Mouse (Mus musculus) CH12F3 (cell line): Measurements from ENCODE around the gene Map4k5.

Experiments
- in situ Hi-C: fragments of 300-500 bp; cut with MboI; formaldehyde crosslinking; loops from 2 replicates; pipeline ENCODE4 v1.14.3; 2020; ENCODE audit warnings: low sequenced_read_pairs

Gene Map4k5

GRCm38 (mm10) chr12:69759267-69759885 lies 133.6 kb downstream of the Map4k5 start:
- in situ Hi-C loops = no loop called here

DNA sequence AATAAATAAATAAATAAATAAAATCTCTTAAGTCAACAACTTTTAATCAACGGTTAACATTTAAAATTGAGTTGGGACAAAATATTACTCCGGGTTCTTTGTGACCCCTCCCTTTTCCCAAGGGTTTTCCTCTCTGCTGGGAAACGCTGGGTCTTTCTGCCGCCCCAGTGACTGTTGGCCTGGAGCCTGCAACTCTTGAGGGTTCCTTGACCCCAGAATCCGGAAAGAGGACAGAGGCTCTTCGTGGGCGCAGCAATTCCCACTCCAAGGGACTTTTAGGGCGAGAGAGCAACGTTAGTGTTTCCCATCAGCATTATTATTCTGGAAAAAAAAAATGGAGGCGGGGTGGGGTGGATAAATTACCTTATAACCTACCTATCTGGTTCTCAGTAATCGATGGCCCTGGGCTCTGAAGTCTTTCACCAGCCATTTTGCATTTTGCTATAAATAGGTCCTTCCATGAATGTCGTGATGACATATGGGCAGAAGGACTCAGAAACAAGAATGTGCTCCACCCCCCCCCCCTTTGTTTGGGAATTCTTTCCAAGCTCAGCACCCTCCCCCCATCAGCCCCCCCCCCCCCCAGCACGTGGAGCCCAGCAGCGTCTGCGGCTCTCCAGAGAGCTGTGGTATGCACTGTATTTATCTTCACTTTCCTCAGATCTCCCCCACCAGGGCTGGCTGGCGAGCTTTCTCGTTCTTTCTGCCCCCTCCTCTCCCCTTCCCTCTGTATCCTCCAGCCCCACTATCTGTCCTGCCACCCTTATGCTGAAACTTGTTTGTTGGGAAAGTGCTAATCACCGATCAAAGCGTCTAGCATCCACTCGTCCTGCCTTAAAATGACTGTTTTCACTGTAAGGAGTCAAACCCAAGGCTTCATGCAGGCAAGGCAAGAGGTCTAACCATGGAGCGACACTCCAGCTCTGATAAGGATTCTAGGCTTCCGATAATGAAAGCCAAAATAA lies 134.5 kb downstream of the Map4k5 start:
- in situ Hi-C loops = no loop called here

GRCm38 (mm10) chr12:69757418-69758141 lies 135.4 kb downstream of the Map4k5 start:
- in situ Hi-C loops = no loop called here

- in situ Hi-C loops = no loop called here
Measured at GRCm38 (mm10) chr12:69756015-69756414, 137.0 kb downstream of the Map4k5 start.

- in situ Hi-C loops = no loop called here
Measured at GRCm38 (mm10) chr12:69753936-69754335, 139.1 kb downstream of the Map4k5 start.
